Mouse (Mus musculus): ENCODE data around the gene Plekha6.

DNA sequence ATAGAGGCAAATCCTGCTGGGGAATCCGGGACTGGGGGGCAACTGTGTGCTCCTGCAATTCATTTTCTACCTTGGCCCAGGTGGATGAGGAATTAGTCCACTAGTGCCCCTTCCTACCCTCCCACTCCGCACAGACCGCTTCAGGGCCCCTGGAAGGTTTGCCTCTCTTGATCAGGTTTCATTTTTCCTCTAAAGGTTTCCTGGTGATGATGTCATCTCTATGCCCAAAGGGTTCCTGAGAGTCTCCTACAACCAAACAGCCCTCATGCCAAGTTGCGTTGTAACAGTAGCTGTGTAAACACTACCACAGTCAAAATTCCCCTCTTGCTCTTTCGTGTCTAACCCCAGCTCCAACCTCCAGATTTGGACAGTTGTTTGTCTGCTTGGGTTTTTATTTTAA, 16.7 kb upstream of the Plekha6 start:
- TF ChIP-seq POLR2A (IDR thresholded peaks at IDR 0.05; ENCODE audit: low read depth, low read length) (no peak), CTCF (IDR thresholded peaks at IDR 0.05; ENCODE audit: extremely low read depth, insufficient read length, insufficient replicate concordance, low read depth, low read length) (no peak)

All from small intestine, adult 2 months (tissue).